Mouse (Mus musculus) layer of hippocampus, postnatal 25 days (tissue): ENCODE results near the gene Bnc2. TPM values are rescaled to one million over a fixed set of nuclear protein-coding genes. Genes with fewer than 3 reads are reported as not detected.

Experiments
- DNase-seq, 2 experiments: peaks; one replicate each; pipeline ENCODE4 v3.0.0; 2022; ENCODE audit warnings: mixed read lengths in 2 of 2, low spot score in 1 of 2; ENCODE audit errors: extremely low spot score in 1 of 2
- total RNA-seq, 2 experiments: library from RNA; stranded (reverse); gene quantifications; 2 replicates each; pipeline ENCODE4 v1.2.3; 2021

Gene Bnc2
- total RNA-seq, 2 experiments from 2014 or later, result 0.62 to 1.1 TPM

GRCm38 (mm10) chr4:84523211-84523610, 151.9 kb downstream of the Bnc2 start:
- no peak for DNase-seq

GRCm38 (mm10) chr4:84521562-84521961, 153.5 kb downstream of the Bnc2 start:
- no peak for DNase-seq

GRCm38 (mm10) chr4:84510466-84510865, 164.6 kb downstream of the Bnc2 start:
- no peak for DNase-seq

GRCm38 (mm10) chr4:84507551-84507950, 167.5 kb downstream of the Bnc2 start:
- DNase-seq, result no peak

GRCm38 (mm10) chr4:84502581-84503269, 172.3 kb downstream of the Bnc2 start:
- no peak for DNase-seq

- no peak for DNase-seq
Measured at GRCm38 (mm10) chr4:84500796-84501349, 174.2 kb downstream of the Bnc2 start.

GRCm38 (mm10) chr4:84500259-84500658, 174.8 kb downstream of the Bnc2 start:
- DNase-seq, result no peak

- no peak for DNase-seq
Measured at GRCm38 (mm10) chr4:84498469-84498868, 176.6 kb downstream of the Bnc2 start.

GRCm38 (mm10) chr4:84488323-84488722, 186.8 kb downstream of the Bnc2 start:
- DNase-seq, result no peak

GRCm38 (mm10) chr4:84482680-84483079, 192.4 kb downstream of the Bnc2 start:
- DNase-seq, result no peak

- no peak for DNase-seq
Measured at GRCm38 (mm10) chr4:84472643-84473042, 202.4 kb downstream of the Bnc2 start.

- no peak for DNase-seq
Measured at GRCm38 (mm10) chr4:84470106-84470885, 204.8 kb downstream of the Bnc2 start.

- no peak for DNase-seq
Measured at GRCm38 (mm10) chr4:84469400-84469799, 205.7 kb downstream of the Bnc2 start.

- no peak for DNase-seq
Measured at GRCm38 (mm10) chr4:84467722-84468121, 207.4 kb downstream of the Bnc2 start.

GRCm38 (mm10) chr4:84458218-84458560, 216.9 kb downstream of the Bnc2 start:
- no peak for DNase-seq

GRCm38 (mm10) chr4:84457512-84458217, 217.4 kb downstream of the Bnc2 start:
- no peak for DNase-seq

GRCm38 (mm10) chr4:84456853-84457249, 218.2 kb downstream of the Bnc2 start:
- DNase-seq, result no peak

- no peak for DNase-seq
Measured at GRCm38 (mm10) chr4:84456198-84456852, 218.8 kb downstream of the Bnc2 start.

GRCm38 (mm10) chr4:84454493-84454892, 220.6 kb downstream of the Bnc2 start:
- no peak for DNase-seq

- no peak for DNase-seq
Measured at GRCm38 (mm10) chr4:84453586-84453985, 221.5 kb downstream of the Bnc2 start.

- DNase-seq, result no peak
Measured at GRCm38 (mm10) chr4:84452642-84453041, 222.4 kb downstream of the Bnc2 start.
